Mouse (Mus musculus) kidney, embryonic 14.5 days (tissue): ENCODE measurements around the gene Asap3. TPM values are rescaled to one million over a fixed set of nuclear protein-coding genes. Genes with fewer than 3 reads are reported as not detected.

Experiments
- ATAC-seq: fragments of 200-750 bp; cut with Nextera tagmentation; 2 replicates; pipeline ENCODE4 v1.8.0; 2017; ENCODE audit warnings: moderate number of reproducible peaks, mild to moderate bottlenecking, moderate TSS enrichment, moderate library complexity; ENCODE audit not compliant: low FRiP score, low TSS enrichment
- H3K27ac ChIP-seq: fragments of 300-500 bp; sonication (generic); 2 replicates; pipeline ENCODE4 v1.5.1; 2014; ENCODE audit warnings: low read depth, mild to moderate bottlenecking, low read length, moderate library complexity, mixed read lengths
- H3K27me3 ChIP-seq: fragments of 300-500 bp; sonication (generic); 2 replicates; pipeline ENCODE4 v1.6.1; 2014; ENCODE audit warnings: mild to moderate bottlenecking, low read length; ENCODE audit not compliant: control insufficient read depth, insufficient read depth
- H3K36me3 ChIP-seq: fragments of 300-500 bp; sonication (generic); 2 replicates; pipeline ENCODE4 v1.6.1; 2014; ENCODE audit warnings: low read length, mixed read lengths; ENCODE audit not compliant: control insufficient read depth, insufficient read depth
- H3K4me1 ChIP-seq: fragments of 300-500 bp; sonication (generic); 2 replicates; pipeline ENCODE4 v1.6.1; 2014; ENCODE audit warnings: low read length, mixed read lengths; ENCODE audit not compliant: control insufficient read depth, insufficient read depth
- H3K4me2 ChIP-seq: fragments of 300-500 bp; sonication (generic); replicated peaks from 2 replicates; pipeline ENCODE4 v1.6.1; 2014; ENCODE audit warnings: low read depth, mild to moderate bottlenecking, low read length
- H3K4me3 ChIP-seq: fragments of 300-500 bp; sonication (generic); 2 replicates; pipeline ENCODE4 v1.5.1; 2014; ENCODE audit warnings: mild to moderate bottlenecking, low read length
- H3K9ac ChIP-seq: fragments of 300-500 bp; sonication (generic); 2 replicates; pipeline ENCODE4 v1.6.1; 2014; ENCODE audit warnings: low read depth, mild to moderate bottlenecking, low read length, moderate library complexity
- H3K9me3 ChIP-seq: fragments of 300-500 bp; sonication (generic); 2 replicates; pipeline ENCODE4 v1.6.1; 2016; ENCODE audit warnings: low read length; ENCODE audit not compliant: control insufficient read depth
- WGBS: fragments of 180-500 bp; shearing (Covaris S2); extraction: QIAGEN DNeasy Blood & Tissue Kit; methylation state at CpG from one replicate; pipeline ENCODE4 v1.1.7; 2014; 5-methylcytosine and 5-hydroxymethylcytosine counted together
- polyA plus RNA-seq: library from polyadenylated mRNA; unstranded; fragments of >200 nt; fragmentation: Nextera tagmentation; extraction: Ambion mirVana; gene quantifications from 2 replicates; pipeline ENCODE4 v1.2.1, GENCODE M21; 2014

Asap3 gene
- polyA plus RNA-seq, 1 experiment from 2014 or later, result 3.0 TPM

GRCm38 (mm10) chr4:136179456-136179855 lies 26.7 kb upstream of the Asap3 start:
- Histone ChIP-seq H3K4me2 (peak overlapping the region; percentile 54; the same call in 1 of the 2 replicates), H3K9ac (no peak overlapping the region), H3K9me3 (no peaks in the 10 kb centered on the region), H3K27me3 (no peaks in the 10 kb centered on the region), H3K4me3 (0 out of 2 replicates have a peak overlapping the region, but pooled peaks have one; percentile 38), H3K36me3 (peaks cover 2% of the 10 kb centered on the region; the same call in 1 of the 2 replicates), H3K4me1 (peaks cover 32% of the 10 kb centered on the region), H3K27ac (0 out of 2 replicates have a peak overlapping the region, but pooled peaks have one; percentile 65)
- WGBS, result 92% methylated on average over 7 of the region's 7 CpGs
- no peak for ATAC-seq

- H3K27me3 ChIP-seq, result no peaks in the 10 kb centered on the region
- H3K36me3 ChIP-seq, result peaks cover 2% of the 10 kb centered on the region; the same call in 1 of the 2 replicates
- peaks cover 27% of the 10 kb centered on the region for H3K4me1 ChIP-seq
- H3K4me3 ChIP-seq, result peak overlapping the region; percentile 38
- no peaks in the 10 kb centered on the region for H3K9me3 ChIP-seq
- ATAC-seq, result peak; percentile 13
- H3K9ac ChIP-seq, result peak overlapping the region; percentile 50
- H3K4me2 ChIP-seq, result peak overlapping the region; percentile 54
- H3K27ac ChIP-seq, result peak overlapping the region; percentile 65
- 6% methylated on average over 15 of the region's 15 CpGs for WGBS
These were observed 26.2 kb upstream of the Asap3 start for GRCm38 (mm10) chr4:136179998-136180397.

- Histone ChIP-seq H3K4me1 (peaks cover 26% of the 10 kb centered on the region), H3K36me3 (peaks cover 2% of the 10 kb centered on the region; the same call in 1 of the 2 replicates), H3K9ac (peak overlapping the region; percentile 50), H3K27ac (peak overlapping the region; percentile 65), H3K27me3 (no peaks in the 10 kb centered on the region), H3K9me3 (no peaks in the 10 kb centered on the region), H3K4me3 (peak overlapping the region; percentile 38), H3K4me2 (peak overlapping the region; percentile 54)
- WGBS, result 12% methylated on average over 23 of the region's 23 CpGs
- peak; percentile 91 for ATAC-seq
These were observed 25.5 kb upstream of the Asap3 start for GRCm38 (mm10) chr4:136180408-136181330.

GRCm38 (mm10) chr4:136181367-136181766 lies 24.8 kb upstream of the Asap3 start:
- Histone ChIP-seq H3K4me1 (peaks cover 22% of the 10 kb centered on the region), H3K36me3 (peaks cover 5% of the 10 kb centered on the region; the same call in 1 of the 2 replicates), H3K27me3 (no peaks in the 10 kb centered on the region), H3K4me3 (no peak overlapping the region), H3K27ac (no peak overlapping the region), H3K9me3 (no peaks in the 10 kb centered on the region), H3K4me2 (peak overlapping the region; percentile 54; the same call in 1 of the 2 replicates), H3K9ac (no peak overlapping the region)
- 27% methylated on average over 12 of the region's 12 CpGs for WGBS
- no peak for ATAC-seq

- Histone ChIP-seq H3K4me1 (peaks cover 8% of the 10 kb centered on the region; the same call in 1 of the 2 replicates), H3K9ac (no peak overlapping the region), H3K36me3 (peaks cover 26% of the 10 kb centered on the region; the same call in 1 of the 2 replicates), H3K9me3 (no peaks in the 10 kb centered on the region), H3K27ac (no peak overlapping the region; the same call in 1 of the 2 replicates), H3K4me3 (no peak overlapping the region), H3K27me3 (no peaks in the 10 kb centered on the region), H3K4me2 (no peak overlapping the region)
- 65% methylated on average over 9 of the region's 9 CpGs for WGBS
- ATAC-seq, result no peak
These were observed 20.8 kb upstream of the Asap3 start for GRCm38 (mm10) chr4:136185375-136185774.

GRCm38 (mm10) chr4:136186315-136186714 lies 19.9 kb upstream of the Asap3 start:
- no peak for ATAC-seq
- H3K9me3 ChIP-seq, result no peaks in the 10 kb centered on the region
- H3K4me3 ChIP-seq, result no peak overlapping the region
- 81% methylated on average over 8 of the region's 8 CpGs for WGBS
- no peak overlapping the region for H3K9ac ChIP-seq
- peaks cover 30% of the 10 kb centered on the region; the same call in 1 of the 2 replicates for H3K36me3 ChIP-seq
- no peaks in the 10 kb centered on the region for H3K27me3 ChIP-seq
- no peak overlapping the region for H3K4me2 ChIP-seq
- 0 out of 2 replicates have a peak, but pooled peaks cover 2% of the 10 kb centered on the region for H3K4me1 ChIP-seq
- no peak overlapping the region for H3K27ac ChIP-seq

- H3K27me3 ChIP-seq, result no peaks in the 10 kb centered on the region
- H3K4me2 ChIP-seq, result no peak overlapping the region
- no peak overlapping the region for H3K9ac ChIP-seq
- no peaks in the 10 kb centered on the region for H3K4me1 ChIP-seq
- peaks cover 32% of the 10 kb centered on the region; the same call in 1 of the 2 replicates for H3K36me3 ChIP-seq
- 75% methylated on average over 23 of the region's 23 CpGs for WGBS
- no peaks in the 10 kb centered on the region for H3K9me3 ChIP-seq
- ATAC-seq, result no peak
- H3K4me3 ChIP-seq, result no peak overlapping the region
- H3K27ac ChIP-seq, result no peak overlapping the region
These were observed 19.3 kb upstream of the Asap3 start for GRCm38 (mm10) chr4:136186739-136187472.

GRCm38 (mm10) chr4:136188973-136189737 lies 17.0 kb upstream of the Asap3 start:
- Histone ChIP-seq H3K27me3 (no peaks in the 10 kb centered on the region), H3K4me2 (no peak overlapping the region), H3K9ac (no peak overlapping the region), H3K4me3 (no peak overlapping the region), H3K36me3 (peaks cover 47% of the 10 kb centered on the region; the same call in 1 of the 2 replicates), H3K4me1 (no peaks in the 10 kb centered on the region), H3K27ac (no peak overlapping the region), H3K9me3 (no peaks in the 10 kb centered on the region)
- WGBS, result 89% methylated on average over 6 of the region's 6 CpGs
- ATAC-seq, result no peak
